Mouse (Mus musculus) adipocyte (in vitro differentiated cells): ENCODE measurements at regions not wholly inside any gene's neighbourhood (a gene's known extent, or its start where the extent isn't known, plus 50 kb on each side); places are given as distances from the start of the nearest gene placed in this dataset.
A peak's percentile ranks its signal among the peaks of the same experiment; 100 is the strongest.

Source experiments
- DNase-seq: peaks from one replicate; pipeline ENCODE4 v3.0.0-alpha.2; 2016; ENCODE audit warnings: low spot score

- no peak for DNase-seq
Measured at GRCm38 (mm10) chr14:114808621-114809020, 283.4 kb upstream of the Gpc5 start.

DNA sequence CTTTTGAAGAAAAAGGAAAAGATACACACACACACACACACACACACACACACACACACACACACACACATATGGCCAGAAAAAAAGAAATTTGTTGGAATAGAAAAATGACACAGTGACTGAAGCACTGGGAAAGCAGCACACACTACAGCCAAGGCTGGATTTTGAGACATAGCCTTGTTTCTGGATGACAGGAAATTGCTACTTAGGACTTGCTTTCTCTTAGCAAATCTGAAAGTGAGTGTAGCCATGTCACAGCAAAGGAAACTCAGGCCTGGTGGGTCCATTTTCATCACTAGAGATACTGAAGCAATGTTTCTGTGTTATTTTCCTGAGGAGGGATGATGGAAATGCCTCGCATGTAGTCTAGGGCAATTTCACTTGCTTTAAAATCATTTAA lies 271.3 kb upstream of the Gpc5 start:
- no peak for DNase-seq

- DNase-seq = no peak
Measured at GRCm38 (mm10) chr14:114821098-114821594, 270.9 kb upstream of the Gpc5 start.

DNA sequence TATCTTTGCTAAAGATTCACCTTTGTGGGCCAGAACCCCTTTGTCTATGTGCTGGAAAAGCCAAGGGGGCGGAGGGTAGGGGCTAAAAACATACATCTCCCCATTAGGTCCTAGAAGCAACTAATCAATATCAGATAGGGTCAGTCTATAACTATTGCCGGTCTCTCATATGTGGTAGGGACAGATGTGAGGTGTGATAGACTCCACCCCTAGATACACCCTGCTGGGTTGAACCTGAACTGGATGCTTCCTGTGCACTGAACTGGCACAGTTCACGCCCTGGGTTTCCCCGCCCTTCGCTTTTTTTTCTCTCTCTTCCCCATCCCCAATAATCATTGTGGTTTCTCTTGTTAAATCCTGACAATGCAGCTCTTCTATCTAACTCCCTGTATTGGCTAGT lies 270.3 kb upstream of the Gpc5 start:
- no peak for DNase-seq

DNA sequence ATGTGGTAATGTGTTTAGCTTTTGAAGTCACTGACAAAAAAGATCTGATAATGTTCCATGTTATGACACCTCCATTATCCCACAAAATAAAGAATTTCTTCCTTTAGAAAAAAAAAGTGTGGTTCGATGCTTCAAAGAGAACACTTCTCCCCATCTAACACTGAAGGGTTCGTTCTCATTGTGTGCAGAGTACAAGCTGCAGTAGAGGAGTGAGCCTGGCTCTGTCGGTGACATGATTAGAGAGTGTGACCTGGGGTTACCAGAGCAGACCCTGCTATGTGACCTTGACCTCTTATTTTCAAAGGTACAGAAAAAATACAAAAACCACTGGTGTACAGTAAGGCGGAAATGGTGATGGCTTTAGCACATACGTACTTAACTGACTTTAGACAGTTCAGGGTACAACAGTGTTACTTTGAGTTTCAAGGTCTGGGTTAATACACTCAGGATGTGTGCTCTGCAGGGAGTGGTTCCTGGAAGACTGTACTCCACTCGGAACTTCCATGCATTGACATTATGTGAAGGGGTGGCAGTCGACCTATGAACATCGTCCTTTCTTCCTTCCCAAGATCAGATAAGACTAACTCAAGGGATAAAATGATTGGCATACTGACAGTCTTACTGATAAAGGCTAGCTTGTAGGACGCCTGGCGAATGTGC lies 265.2 kb upstream of the Gpc5 start:
- DNase-seq = no peak

GRCm38 (mm10) chr14:114829310-114829709 lies 262.7 kb upstream of the Gpc5 start:
- DNase-seq = no peak

- DNase-seq = no peak
Measured at GRCm38 (mm10) chr14:114832987-114833386, 259.0 kb upstream of the Gpc5 start.

- DNase-seq = no peak
Measured at GRCm38 (mm10) chr14:114836723-114837349, 255.2 kb upstream of the Gpc5 start.

DNA sequence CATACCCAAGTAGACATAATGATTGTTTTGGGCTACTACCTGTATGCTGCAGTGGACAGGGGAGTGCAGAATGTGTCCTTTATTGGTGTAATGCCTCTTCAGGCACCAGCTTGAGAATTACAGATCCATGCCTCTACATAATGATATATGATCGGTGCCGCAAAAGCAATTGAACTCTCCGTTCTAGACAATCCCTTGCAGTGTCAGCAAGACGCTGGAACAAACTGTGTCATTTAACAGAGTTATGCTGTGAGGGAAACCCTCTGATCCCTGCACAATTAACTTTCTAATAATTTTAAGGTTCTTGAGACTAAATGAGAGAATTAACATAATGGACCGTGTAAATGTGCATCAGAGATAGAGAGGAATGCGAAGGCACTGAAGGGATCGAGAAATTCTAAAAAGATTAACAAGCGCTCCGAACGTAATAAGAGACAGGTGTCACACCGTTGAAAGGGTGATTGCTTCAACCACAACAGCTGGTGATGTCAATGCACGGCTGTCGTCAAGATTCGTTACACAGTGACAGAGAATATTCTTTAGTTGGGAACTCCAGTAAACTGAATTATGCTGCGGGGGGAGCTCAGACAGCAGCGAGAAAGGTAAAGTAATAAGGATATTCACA lies 254.3 kb upstream of the Gpc5 start:
- no peak for DNase-seq

- DNase-seq = no peak
Measured at GRCm38 (mm10) chr14:114839340-114839903, 252.6 kb upstream of the Gpc5 start.

GRCm38 (mm10) chr14:114840766-114841165 lies 251.2 kb upstream of the Gpc5 start:
- no peak for DNase-seq

DNA sequence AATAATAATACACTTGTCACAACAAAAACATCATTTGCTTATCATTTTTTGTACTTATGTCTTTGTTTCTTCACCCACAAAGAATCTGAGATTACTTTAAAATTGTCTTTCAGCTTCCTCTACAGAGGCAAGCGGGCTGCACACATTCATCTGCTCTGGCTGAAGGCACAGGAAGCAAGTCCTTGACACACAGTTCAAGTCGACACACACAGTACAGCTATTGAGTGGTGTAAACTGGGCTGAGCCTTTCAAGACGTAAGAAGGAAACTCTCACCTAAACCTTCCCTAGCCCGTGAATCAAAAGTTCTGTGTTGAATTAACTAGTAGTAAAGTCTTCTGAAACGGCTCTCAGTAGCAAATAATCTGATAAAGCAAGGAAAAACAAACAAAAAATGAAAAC lies 250.5 kb upstream of the Gpc5 start:
- no peak for DNase-seq

DNA sequence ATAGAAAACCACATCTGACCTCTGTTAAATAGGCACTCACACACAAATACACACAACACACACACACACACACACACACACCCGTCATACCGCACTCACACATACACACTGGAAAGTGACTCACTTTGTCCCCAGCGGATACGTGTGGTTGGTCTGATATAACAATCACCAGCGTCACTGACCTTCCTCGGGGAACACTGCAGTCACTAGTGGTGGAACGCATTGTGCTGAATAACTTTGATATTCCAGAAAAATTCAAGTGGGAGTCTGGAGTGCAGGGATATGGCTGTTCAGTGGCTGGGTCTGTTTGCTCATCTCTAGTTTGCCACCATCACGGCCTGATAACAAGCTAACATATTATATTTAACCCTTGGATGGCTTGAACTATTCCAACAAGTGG lies 249.7 kb upstream of the Gpc5 start:
- no peak for DNase-seq

DNA sequence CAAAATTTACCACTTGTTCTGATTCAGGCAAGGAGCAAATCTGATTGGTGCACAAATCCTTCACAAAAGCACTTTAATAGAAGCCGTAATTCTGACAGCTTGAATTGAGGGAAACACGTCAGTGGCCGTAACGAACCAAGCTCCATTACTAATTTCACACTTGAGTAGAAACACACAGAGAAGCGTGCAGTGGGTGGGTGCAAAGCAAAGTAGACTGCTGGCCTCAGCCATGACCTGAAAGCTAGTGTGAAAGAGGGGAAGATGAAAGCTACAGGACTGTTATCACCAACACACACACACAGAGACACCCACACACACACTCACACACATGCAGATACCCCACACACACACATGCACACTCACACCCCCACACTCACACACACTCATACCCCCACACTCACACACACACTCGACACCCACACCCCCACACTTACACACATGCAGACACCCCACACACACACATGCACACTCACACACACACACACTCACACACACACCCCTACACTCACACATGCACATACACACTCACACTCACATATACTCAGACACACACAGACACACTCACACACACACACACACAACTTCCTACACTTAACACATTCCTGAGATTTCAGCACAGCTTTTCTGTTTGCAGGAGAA lies 248.8 kb upstream of the Gpc5 start:
- no peak for DNase-seq

DNA sequence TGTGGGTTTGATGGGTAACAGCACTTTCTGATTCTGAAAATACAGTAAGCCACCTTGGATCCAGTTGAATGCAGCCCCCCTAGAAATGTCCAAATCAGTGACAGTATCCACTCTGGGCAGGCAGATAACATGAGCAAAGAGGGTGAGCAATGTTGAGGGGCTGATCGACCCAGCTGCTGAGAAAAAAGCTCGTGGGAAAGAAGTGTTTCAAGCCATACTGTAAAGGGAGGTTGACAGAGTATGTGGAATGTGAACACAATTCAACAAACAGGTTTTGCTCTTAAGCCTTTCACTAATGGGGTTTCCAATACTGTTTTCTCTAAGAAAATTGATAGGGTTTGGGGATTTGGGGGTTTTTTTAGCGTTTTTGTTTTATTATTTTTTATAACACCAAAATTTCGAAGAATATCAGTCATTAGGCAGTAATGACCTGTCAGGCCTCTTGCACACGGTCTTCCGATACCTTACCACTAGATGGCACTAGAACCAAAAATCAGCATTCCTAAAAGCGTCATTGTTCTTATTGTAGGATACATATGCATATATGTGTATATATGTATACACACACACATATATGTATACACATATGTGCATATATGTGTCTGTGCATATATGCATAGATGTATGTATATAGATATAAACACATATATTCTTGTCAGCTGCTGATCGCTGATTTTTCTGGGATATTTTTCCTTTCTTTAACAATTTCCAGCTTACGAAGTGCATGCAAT lies 237.5 kb upstream of the Gpc5 start:
- DNase-seq = peak; percentile 42

- no peak for DNase-seq
Measured at GRCm38 (mm10) chr14:114855055-114855740, 236.8 kb upstream of the Gpc5 start.

DNA sequence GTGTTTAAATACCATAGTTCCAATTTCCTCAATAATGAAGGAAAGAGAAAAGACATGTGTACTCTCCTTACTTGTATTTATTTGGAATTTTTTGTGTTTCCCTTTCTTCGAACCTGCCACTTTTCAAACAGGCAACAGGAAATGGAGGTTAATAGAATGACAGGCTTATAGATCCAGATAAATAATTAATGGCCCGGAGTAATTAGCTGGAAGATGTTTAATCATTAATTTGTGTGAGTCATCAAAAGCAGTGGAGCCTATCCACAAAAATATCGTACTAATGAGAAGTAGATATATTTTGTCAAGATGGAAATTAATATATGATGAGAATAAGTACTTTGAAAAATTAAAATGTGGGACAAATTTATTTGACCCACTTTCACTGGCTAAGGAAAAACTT lies 236.3 kb upstream of the Gpc5 start:
- DNase-seq = no peak

GRCm38 (mm10) chr14:114856243-114857031 lies 235.6 kb upstream of the Gpc5 start:
- DNase-seq = no peak

DNA sequence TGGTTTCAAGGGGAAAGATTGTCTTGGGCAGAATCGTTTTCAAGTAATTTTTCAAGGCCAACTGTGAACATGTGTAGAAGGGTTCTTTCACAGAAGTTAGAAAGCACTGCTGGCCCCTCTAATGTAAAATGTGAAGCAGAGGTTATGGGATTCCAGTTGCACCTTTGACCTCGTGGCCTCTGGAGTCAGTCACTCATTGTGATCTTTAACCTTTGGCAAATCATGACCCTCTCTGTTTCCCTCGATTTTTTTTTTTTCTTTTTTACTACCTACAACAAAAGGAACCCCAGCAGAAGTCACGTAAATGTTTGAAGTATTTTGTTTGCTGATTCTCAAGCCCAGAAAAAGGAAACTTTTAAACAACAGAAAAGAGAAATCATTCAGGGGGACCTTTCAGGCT lies 234.8 kb upstream of the Gpc5 start:
- DNase-seq = no peak

DNA sequence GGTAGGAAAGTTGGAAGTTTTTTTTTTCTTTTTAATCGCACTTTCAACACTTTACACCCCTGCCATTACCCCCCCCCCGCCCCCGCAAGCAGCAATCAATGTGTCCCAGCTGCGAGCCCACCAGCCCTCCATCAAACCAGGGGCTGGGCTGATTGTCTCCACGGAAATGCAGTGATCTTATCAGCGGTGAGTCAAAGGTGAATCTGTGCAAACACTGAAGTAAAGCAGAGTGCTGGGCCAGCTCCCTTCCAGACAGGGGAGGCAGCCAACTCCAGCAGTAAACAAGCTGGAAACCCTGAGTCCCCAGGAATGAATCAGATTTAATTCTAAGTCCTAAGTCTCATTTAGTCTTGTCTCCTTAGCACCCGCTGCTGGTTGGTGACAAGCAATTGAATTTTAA lies 234.3 kb upstream of the Gpc5 start:
- no peak for DNase-seq

DNA sequence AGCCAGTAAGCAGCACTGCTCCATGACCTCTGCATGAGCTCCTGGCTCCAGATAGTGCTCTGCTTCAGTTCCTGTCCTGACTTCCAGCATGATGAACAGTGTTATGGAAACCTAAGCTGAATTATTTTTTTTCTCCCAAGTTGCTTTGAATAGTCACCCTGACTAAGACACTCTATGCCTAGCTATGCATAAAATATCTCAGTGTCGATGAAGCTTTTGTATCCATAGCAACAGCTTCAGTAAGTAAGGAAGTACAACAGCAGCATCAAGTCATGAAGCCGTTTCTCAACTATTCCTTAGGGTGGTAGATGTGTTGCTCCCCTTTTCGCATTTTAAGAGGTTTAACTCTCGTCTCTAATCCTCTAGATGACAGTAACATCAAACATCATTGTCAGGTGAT lies 228.4 kb upstream of the Gpc5 start:
- no peak for DNase-seq
